Mouse (Mus musculus): ENCODE results near the gene Mob1b.

- TF ChIP-seq POLR2A (IDR thresholded peaks at IDR 0.05; ENCODE audit: insufficient read length, low read depth) (no peak), MAX (IDR thresholded peaks at IDR 0.05; ENCODE audit: low read depth) (no peak), E2F4 (IDR thresholded peaks at IDR 0.05; ENCODE audit: insufficient read depth) (no peak), TCF12 (IDR thresholded peaks at IDR 0.05; ENCODE audit: insufficient read depth, poor library complexity, severe bottlenecking) (no peak)
Measured at GRCm38 (mm10) chr5:88693057-88693456, 27.6 kb upstream of the Mob1b start.

Data from myocyte (in vitro differentiated cells).